17 mouse cellular contexts compared by ENCODE assay signal in the genomic region with DNA sequence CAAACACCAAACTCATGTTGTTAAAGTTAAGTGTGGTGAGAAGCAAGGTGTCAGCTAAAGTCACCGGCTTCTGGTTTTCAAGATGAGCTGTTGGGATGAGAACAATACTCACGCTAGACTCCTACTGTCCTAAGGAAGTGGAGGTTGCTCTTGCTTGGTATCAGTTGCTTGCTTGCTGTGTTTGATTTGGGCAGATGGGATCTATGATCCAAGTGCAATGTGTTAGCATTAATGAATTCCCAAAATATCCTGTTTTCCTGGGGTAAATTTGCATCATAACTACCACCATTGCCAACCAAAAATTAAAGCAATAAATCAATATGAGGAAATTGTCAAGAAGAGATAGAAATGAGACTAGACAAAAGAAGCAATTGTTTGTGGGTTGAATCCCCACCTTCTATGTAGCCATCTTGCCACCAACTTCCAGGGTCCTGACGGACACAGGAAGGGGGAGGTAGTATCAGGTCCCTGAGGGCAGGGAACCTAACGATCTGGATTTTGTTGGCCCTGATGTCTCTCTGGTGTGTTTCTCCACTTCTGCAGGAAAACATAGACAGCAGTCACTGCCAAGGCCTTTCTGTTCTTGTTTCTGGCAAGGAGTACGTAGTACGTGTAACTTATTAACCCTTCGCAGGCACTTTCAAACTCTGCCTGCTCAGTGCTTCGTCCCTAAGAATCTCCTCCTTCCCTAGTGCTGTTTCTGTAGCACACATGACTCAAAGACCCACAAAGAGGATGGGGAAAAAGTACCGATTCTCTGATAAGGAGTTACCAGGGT.
DNase-seq lines count a peak whose midpoint lies in the region.
"Had no signal": no experiment of that assay in that cellular context is flagged by ENCODE, and none has a peak within 500 bp of the region (broad histone marks: within the 10 kb centered on the region; RNA-seq: fewer than 3 reads in every experiment).

No protein-coding gene starts in this region.

- intact Hi-C loops in gastrocnemius, postnatal 14 days (cut with DNase I; ENCODE audit: low total_unique reads) = no loop called here

- peak; percentile 19 for DNase-seq in adrenal gland, postnatal 10 days
- no peak for DNase-seq in adrenal gland, postnatal 36 days
- peak; percentile 51 for DNase-seq in gastrocnemius, adult 18-20 months (ENCODE audit: low spot score)
- DNase-seq in gastrocnemius, postnatal 14 days = no peak
- DNase-seq in kidney, adult 9 months = peak; percentile 28
- no peak for DNase-seq in kidney, adult 18-20 months
- DNase-seq in adipocyte (ENCODE audit: low spot score) = peak; percentile 61
- no peak for DNase-seq in cerebellum, postnatal 14 days
- DNase-seq: cerebellum, adult 18-20 months; cerebellum, postnatal 25 days; gastrocnemius, postnatal 10 days; kidney, postnatal 36 days; lung, embryonic 14.5 days; lung, postnatal 36 days; midbrain, embryonic 14.5 days; thymus, adult 2 months; thymus, postnatal 4 days had no signal

Comparison
In these comparisons a context has a peak if more than half of its experiments do, and no peak if none do; other contexts are left out.
1. DNase-seq: peak in adrenal gland, postnatal 10 days (single experiment), gastrocnemius, adult 18-20 months (single experiment), kidney, adult 9 months (single experiment) and adipocyte (single experiment); none in adrenal gland, postnatal 36 days (0 of 2), gastrocnemius, postnatal 14 days (single experiment), kidney, adult 18-20 months (single experiment) and cerebellum, postnatal 14 days (0 of 2).